Mouse (Mus musculus) heart, adult 2 months (tissue): ENCODE results near the gene Trim47. TPM values are rescaled to one million over a fixed set of nuclear protein-coding genes. Genes with fewer than 3 reads are reported as not detected.

Source experiments
- DNase-seq, 2 experiments: peaks; one replicate each; pipeline ENCODE4 v3.0.0; 2021
- H3K27ac ChIP-seq: fragments of 200-600 bp; 2 replicates; pipeline ENCODE4 v1.8.1; 2022
- H3K27me3 ChIP-seq: fragments of 200-500 bp; 2 replicates; pipeline ENCODE4 v1.6.1; 2012; ENCODE audit warnings: mild to moderate bottlenecking, low read length, inconsistent platforms, mixed read lengths; ENCODE audit not compliant: control insufficient read depth, insufficient read depth
- H3K36me3 ChIP-seq: fragments of 200-500 bp; 2 replicates; pipeline ENCODE4 v1.6.1; 2012; ENCODE audit warnings: low read length, inconsistent platforms; ENCODE audit not compliant: control insufficient read depth, insufficient read depth
- H3K4me1 ChIP-seq: fragments of 200-500 bp; 2 replicates; pipeline ENCODE4 v1.6.1; 2011; ENCODE audit warnings: low read length; ENCODE audit not compliant: control insufficient read depth, insufficient read depth
- H3K4me3 ChIP-seq: fragments of 200-600 bp; 2 replicates; pipeline ENCODE4 v1.8.1; 2022
- H3K79me2 ChIP-seq: fragments of 200-500 bp; replicated peaks from 2 replicates; pipeline ENCODE4 v1.6.1; 2012; ENCODE audit warnings: mild to moderate bottlenecking, inconsistent platforms, low read length, moderate library complexity, mixed read lengths; ENCODE audit not compliant: control insufficient read depth, insufficient read depth
- H3K9ac ChIP-seq: fragments of 200-500 bp; 2 replicates; pipeline ENCODE4 v1.6.1; 2012; ENCODE audit warnings: low read depth, mild to moderate bottlenecking, control low read depth, inconsistent platforms, low read length, mixed read lengths
- CTCF ChIP-seq: fragments of 200-600 bp; IDR thresholded peaks from 2 replicates; pipeline ENCODE4 v1.8.1; 2022; ENCODE audit warnings: antibody characterized with exemption, mild to moderate bottlenecking, moderate library complexity
- EP300 ChIP-seq: fragments of 200-500 bp; IDR thresholded peaks from 2 replicates; pipeline ENCODE4 v1.6.1; 2011; ENCODE audit warnings: low read depth, low read length, control low read depth; ENCODE audit not compliant: insufficient read depth
- POLR2A ChIP-seq: fragments of 200-500 bp; IDR thresholded peaks from 2 replicates; pipeline ENCODE4 v1.6.1; 2011; ENCODE audit warnings: mild to moderate bottlenecking, low read depth, low read length, control low read depth; ENCODE audit not compliant: insufficient read depth
- WGBS: fragments of 180-500 bp; shearing (Covaris S2); methylation state at CpG from one replicate; pipeline ENCODE4 v1.1.7; 2018; 5-methylcytosine and 5-hydroxymethylcytosine counted together
- intact Hi-C: fragments of 180-260 bp; cut with DNase I; formaldehyde crosslinking; loops from one replicate; pipeline ENCODE4 v1.15.1; 2025
- polyA plus RNA-seq: library from polyadenylated mRNA; depleted of rRNA; stranded (reverse); fragments of >200 nt; gene quantifications from 2 replicates; pipeline ENCODE4 v1.2.3, GENCODE M21; 2012
- total RNA-seq, 2 experiments: library from RNA; stranded (reverse); gene quantifications; 2 replicates each; pipeline ENCODE4 v1.2.3; 2021

Gene Trim47
- total and polyA plus RNA-seq, 3 experiments = 23.1 to 29.5 (median 28.2) TPM

DNA sequence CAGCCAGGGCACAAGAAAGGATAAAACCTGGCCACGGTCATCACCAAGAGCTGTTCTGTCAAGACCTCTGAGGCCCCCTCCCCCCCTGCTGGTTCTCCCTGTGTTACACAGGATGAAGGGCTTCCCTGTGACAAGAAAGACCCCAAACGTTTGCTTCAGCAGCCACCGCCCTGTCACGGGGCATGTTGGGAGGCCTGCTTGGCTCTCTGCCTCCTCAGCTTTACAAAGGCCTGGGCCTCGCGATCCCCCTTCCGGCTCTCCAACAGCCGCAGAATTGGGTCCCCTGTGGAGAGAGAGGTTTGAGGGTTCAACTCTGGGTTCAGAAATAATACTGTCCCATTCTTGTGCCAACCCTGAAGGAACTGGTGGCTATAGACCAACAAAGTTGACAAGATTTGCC is 64.5 kb downstream of the Trim47 start:
- WGBS = 71% methylated on average over 8 of the region's 8 CpGs
- Histone ChIP-seq H3K27me3 (no peaks in the 10 kb centered on the region), H3K9ac (no peak overlapping the region), H3K36me3 (no peaks in the 10 kb centered on the region), H3K79me2 (no peaks in the 10 kb centered on the region), H3K4me3 (no peak overlapping the region), H3K27ac (no peak overlapping the region), H3K4me1 (no peaks in the 10 kb centered on the region; the same call in 1 of the 2 replicates)
- TF ChIP-seq POLR2A (no peak), CTCF (no peak), EP300 (no peak)
- no peak for DNase-seq
- intact Hi-C loops = no loop called here

DNA sequence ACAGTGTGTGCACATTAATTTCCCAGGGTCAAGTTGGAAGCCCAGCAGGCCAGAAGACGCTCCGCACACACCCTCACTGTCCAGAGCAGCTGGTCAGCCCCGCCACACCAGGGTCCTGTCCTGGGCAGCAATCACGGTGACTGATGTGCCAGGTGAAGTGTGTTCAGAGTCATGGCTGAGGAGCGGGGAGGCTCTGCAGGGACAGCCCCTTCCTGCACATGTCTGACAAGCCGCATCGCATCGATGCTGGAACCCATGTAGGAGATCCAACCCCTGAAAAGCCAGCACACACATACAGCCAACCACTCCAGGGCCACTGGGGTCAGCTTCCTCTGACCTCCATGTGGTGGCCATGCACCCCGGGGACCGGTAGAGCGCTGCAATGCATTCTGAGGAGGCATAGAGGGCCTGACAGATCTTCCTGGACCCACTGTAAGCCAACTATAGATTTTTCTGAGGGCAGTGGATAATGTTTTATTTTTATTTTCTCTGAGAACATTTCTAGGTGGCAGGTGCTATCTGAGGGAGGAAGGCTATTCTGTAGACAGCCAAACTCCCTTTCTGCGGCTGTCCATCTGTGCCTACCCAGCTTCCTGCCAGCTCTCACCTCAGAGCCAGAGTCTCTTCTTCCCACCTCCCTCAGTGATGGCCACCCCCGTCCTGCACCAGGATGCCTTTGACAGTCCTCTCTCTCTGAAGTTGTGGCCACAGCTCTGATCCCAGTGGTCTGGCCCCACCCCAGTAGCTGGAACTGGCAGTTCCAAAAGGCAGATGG is 65.2 kb downstream of the Trim47 start:
- Histone ChIP-seq H3K4me1 (no peaks in the 10 kb centered on the region; the same call in 1 of the 2 replicates), H3K4me3 (no peak overlapping the region), H3K79me2 (no peaks in the 10 kb centered on the region), H3K27me3 (no peaks in the 10 kb centered on the region), H3K27ac (no peak overlapping the region), H3K9ac (no peak overlapping the region), H3K36me3 (no peaks in the 10 kb centered on the region)
- intact Hi-C loops = no loop called here
- TF ChIP-seq CTCF (no peak), POLR2A (no peak), EP300 (no peak)
- DNase-seq = no peak
- 88% methylated on average over 13 of the region's 13 CpGs for WGBS

DNA sequence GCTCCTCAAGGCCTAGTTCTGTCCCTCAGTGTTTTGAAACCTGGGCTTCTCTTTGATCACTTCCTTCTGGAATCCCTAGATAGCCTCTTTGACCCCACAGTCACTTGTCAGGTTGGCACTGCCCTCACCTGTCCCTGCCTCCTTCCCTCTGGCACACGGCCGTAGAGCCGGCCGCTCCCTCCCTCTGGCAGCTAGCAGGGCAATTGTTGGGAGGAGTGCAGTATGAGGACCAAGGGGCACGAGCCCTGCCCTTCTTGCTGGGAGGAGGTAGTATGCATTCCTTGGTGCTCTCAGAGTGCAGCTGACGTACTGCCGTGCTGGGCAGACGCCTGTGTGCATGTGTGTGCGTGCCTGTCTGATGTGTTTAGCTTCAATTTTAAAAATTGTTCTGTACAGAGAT is 66.4 kb downstream of the Trim47 start:
- Histone ChIP-seq H3K4me3 (no peak overlapping the region), H3K27me3 (no peaks in the 10 kb centered on the region), H3K79me2 (no peaks in the 10 kb centered on the region), H3K27ac (no peak overlapping the region), H3K4me1 (no peaks in the 10 kb centered on the region; the same call in 1 of the 2 replicates), H3K36me3 (no peaks in the 10 kb centered on the region), H3K9ac (no peak overlapping the region)
- no peak for TF ChIP-seq CTCF
- TF ChIP-seq POLR2A = no peak
- TF ChIP-seq EP300 = no peak
- intact Hi-C loops = no loop called here
- DNase-seq = no peak
- WGBS = 89% methylated on average over 9 of the region's 9 CpGs

DNA sequence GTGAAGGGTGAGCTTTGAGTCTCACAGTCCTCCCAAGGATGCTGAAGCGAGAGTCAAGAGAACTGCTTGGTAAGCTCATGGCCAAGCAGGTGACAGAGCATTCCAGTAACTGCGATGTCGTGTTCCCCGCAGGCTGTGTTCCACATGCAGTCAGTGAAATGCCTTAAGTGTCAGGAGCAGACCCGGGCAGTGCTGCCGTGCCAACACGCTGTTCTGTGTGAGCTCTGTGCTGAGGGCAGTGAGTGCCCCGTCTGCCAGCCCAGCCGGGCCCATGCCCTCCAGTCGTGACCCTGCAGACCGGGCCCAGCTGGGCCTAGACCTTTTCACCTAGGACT is 67.4 kb downstream of the Trim47 start:
- no peak overlapping the region for H3K27ac ChIP-seq
- H3K36me3 ChIP-seq = no peaks in the 10 kb centered on the region
- intact Hi-C loops = no loop called here
- H3K4me1 ChIP-seq = no peaks in the 10 kb centered on the region; the same call in 1 of the 2 replicates
- no peaks in the 10 kb centered on the region for H3K27me3 ChIP-seq
- H3K9ac ChIP-seq = no peak overlapping the region
- TF ChIP-seq EP300 = no peak
- no peak for TF ChIP-seq POLR2A
- TF ChIP-seq CTCF = no peak
- WGBS = 92% methylated on average over 11 of the region's 11 CpGs
- H3K4me3 ChIP-seq = no peak overlapping the region
- no peak for DNase-seq
- H3K79me2 ChIP-seq = no peaks in the 10 kb centered on the region

DNA sequence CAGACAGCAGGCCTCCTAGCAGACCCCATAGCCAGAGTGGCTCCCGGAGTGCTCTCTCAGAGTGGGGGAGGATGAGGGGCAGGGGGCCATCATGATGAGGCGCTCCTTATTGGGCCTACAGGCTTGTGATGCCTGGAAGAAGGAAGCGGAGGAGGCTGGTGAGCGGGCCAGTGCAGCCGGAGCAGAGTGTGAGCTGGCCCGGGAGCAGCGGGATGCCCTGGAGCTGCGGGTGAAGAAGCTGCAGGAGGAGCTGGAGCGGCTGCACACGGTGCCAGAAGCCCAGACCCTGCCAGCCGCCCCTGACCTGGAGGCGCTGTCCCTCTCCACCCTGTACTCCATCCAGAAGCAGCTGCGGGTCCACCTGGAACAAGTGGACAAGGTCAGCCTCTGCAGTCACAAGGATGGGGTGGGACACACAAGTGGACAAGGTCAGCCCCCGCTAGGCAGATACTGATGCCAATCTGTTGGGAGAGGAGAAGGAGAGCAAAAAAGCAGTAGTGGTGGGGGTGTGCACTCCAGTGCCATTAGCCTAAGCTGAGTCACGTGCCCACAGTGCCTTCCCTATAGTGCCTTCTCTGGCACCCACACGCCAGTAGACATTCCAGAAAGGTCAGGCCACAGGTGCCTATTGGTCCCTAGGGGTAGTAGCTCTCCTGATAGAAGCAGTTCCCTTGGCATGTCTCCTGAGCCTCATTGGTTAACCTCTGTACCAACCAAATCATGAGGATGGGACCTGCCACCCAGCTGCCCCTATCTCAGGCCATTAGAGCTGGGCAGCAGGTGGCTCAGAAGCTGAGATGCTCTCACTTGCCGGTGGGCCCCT is 67.9 kb downstream of the Trim47 start:
- intact Hi-C loops = no loop called here
- no peak for DNase-seq
- Histone ChIP-seq H3K4me1 (no peaks in the 10 kb centered on the region; the same call in 1 of the 2 replicates), H3K27ac (no peak overlapping the region), H3K4me3 (no peak overlapping the region), H3K79me2 (no peaks in the 10 kb centered on the region), H3K9ac (no peak overlapping the region), H3K27me3 (no peaks in the 10 kb centered on the region), H3K36me3 (no peaks in the 10 kb centered on the region)
- 92% methylated on average over 17 of the region's 17 CpGs for WGBS
- TF ChIP-seq CTCF = no peak
- no peak for TF ChIP-seq POLR2A
- TF ChIP-seq EP300 = no peak
